Mouse (Mus musculus): ENCODE results near the gene Capn2.

- TF ChIP-seq CTCF (IDR thresholded peaks at IDR 0.05; ENCODE audit: borderline replicate concordance, insufficient read depth, low read depth, low read length): no peak
- no peak for TF ChIP-seq POLR2A (IDR thresholded peaks at IDR 0.05; ENCODE audit: borderline replicate concordance, insufficient read depth, low read length)
Measured at GRCm38 (mm10) chr1:182504223-182504622, 13.2 kb downstream of the Capn2 start.

Measured in cerebellum, adult 2 months (tissue).